Mouse (Mus musculus): ENCODE measurements around the gene Prrx2. TPM values are rescaled to one million over a fixed set of nuclear protein-coding genes. Genes with fewer than 3 reads are reported as not detected.
"Not testable (repeated sequence)": the region's sequence is repeated elsewhere in the genome, so short reads cannot be mapped to it uniquely, and the experiment has no call there.

The Prrx2 gene
- polyA plus RNA-seq, 1 experiment from 2014 or later = 3.0 TPM

DNA sequence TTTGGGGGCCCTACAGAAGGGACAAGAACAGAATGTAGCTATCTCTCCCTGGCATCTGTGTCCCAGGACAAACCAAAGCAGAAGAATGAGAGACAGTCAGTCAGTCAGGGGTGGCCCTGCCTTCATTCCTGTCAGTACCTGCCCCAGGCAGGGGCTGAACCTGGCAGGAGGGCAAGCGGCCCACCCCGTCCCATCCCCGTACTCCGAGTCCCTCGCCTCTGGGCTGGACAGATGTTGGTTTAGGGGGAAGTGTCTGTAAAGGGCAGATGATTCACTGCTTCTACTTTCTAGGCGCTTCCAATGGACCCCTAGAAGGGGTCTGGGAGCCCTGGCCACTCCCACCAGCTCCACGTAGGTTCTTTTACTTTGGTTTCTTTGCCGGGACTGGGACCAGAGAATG, 67.5 kb downstream of the Prrx2 start:
- peaks cover 25% of the 10 kb centered on the region for H3K27me3 ChIP-seq
- H3K36me3 ChIP-seq = no peaks in the 10 kb centered on the region
- no peak for ATAC-seq (ENCODE audit: low FRiP score)
- peak overlapping the region; percentile 36 for H3K4me3 ChIP-seq
- H3K4me1 ChIP-seq (replicated peaks) = peaks cover 24% of the 10 kb centered on the region
- WGBS = 41% methylated on average over 8 of the region's 8 CpGs
- H3K4me2 ChIP-seq = peak overlapping the region; percentile 61
- no peaks in the 10 kb centered on the region for H3K9me3 ChIP-seq
- peak overlapping the region; percentile 61 for H3K9ac ChIP-seq
- H3K27ac ChIP-seq = no peak overlapping the region

DNA sequence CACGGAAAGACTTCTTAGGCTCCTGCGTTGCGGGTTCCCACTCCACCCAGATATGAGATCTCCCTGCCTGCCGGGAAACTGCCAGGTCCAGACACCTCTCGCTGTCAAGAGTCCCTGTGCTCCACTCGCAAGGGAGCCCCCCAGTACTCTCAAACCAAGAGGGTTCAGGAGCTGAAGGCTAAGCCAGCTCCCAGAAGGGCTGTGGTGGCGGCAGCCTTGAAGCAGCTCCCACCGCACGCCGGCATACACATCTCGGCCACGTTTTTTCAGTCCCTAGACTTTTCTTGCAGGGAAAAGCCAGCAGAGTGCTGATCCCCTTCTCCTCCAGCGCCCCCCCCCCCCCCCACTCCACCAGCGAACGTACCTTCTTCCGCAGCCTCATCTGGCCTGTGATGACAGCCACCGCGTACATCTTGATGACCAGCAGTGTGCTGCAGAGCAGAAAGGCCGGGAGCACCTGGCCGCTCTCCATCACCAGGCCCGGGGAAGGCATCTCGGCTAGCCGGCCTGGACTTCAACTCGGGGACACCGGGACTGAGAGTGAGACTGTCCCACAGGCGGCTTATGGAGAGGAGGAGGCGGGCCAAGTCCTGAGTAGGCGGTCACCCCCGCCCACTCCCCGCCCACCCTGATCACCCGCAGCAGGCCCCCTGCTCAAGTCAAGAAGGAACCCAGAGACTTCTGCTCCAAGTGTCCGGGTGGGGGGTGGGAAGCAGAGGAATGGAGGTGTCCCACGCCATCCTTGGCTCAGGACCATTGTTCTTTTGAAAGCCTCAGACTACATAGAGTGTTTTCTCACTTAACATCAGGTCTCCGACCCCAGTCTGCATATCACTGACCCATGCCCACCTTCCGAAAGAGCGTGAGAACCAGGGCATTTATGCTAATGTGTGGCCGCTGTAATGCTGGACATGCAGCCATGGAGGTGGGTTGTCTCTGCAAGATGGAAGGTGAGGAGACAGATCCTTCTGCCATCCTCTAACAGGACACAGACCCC, 68.3 kb downstream of the Prrx2 start:
- H3K36me3 ChIP-seq = no peaks in the 10 kb centered on the region
- H3K9ac ChIP-seq = peak overlapping the region; percentile 61
- peak; percentile 36; the same call in 1 of the 2 replicates for ATAC-seq (ENCODE audit: low FRiP score)
- H3K27me3 ChIP-seq = peaks cover 25% of the 10 kb centered on the region
- peaks cover 17% of the 10 kb centered on the region for H3K4me1 ChIP-seq (replicated peaks)
- H3K4me2 ChIP-seq = peak overlapping the region; percentile 61
- H3K4me3 ChIP-seq = peak overlapping the region; percentile 36
- H3K9me3 ChIP-seq = no peaks in the 10 kb centered on the region
- H3K27ac ChIP-seq = no peak overlapping the region
- 10% methylated on average over 36 of the region's 37 CpGs for WGBS

DNA sequence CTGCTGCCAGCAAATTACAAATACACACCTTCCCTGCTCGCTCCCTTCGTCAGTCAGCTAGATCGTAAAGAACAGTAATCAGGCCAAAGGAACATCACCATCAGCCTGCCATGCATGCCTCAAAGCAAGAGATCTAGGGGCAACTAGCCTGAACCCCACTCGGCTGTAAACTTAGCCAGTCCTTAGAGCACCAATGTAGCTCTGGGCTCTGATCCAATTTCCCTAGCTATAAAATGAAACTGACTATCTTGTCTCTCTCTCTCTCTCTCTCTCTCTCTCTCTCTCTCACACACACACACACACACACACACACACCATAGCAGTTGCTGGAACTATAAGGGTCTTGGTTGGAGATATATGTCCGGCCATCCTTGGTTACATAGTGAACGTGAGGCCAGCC, 69.5 kb downstream of the Prrx2 start:
- Histone ChIP-seq H3K4me2 (no peak overlapping the region), H3K9me3 (no peaks in the 10 kb centered on the region), H3K36me3 (no peaks in the 10 kb centered on the region), H3K4me3 (no peak overlapping the region), H3K4me1 (replicated peaks) (peaks cover 17% of the 10 kb centered on the region), H3K27me3 (peaks cover 25% of the 10 kb centered on the region), H3K27ac (no peak overlapping the region), H3K9ac (no peak overlapping the region)
- WGBS = 86% methylated on average over 6 of the region's 6 CpGs
- no peak for ATAC-seq (ENCODE audit: low FRiP score)

DNA sequence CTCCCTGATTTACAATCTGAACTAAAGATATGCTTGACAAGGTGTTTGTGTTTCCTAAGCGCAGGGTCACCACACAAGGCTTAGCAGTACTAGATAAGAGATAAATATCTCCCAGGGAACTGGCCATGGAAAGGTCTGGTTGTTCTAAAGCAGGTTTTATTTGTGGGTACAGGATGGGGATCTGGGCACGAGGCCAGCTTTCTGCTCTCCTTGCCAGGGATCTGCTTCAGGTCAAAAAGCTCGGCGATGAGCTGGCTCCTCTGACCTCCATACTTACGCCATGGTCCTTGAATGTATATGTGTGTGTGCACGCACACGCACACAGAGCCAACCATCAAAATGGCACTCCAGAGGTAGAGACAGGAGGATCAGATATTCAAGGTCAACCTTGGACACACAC, 70.2 kb downstream of the Prrx2 start:
- Histone ChIP-seq H3K4me1 (replicated peaks) (peaks cover 17% of the 10 kb centered on the region), H3K27me3 (peaks cover 25% of the 10 kb centered on the region), H3K4me3 (no peak overlapping the region), H3K27ac (no peak overlapping the region), H3K9me3 (no peaks in the 10 kb centered on the region), H3K36me3 (no peaks in the 10 kb centered on the region), H3K9ac (no peak overlapping the region), H3K4me2 (no peak overlapping the region)
- no peak for ATAC-seq (ENCODE audit: low FRiP score)
- WGBS = 88% methylated on average over 7 of the region's 7 CpGs

DNA sequence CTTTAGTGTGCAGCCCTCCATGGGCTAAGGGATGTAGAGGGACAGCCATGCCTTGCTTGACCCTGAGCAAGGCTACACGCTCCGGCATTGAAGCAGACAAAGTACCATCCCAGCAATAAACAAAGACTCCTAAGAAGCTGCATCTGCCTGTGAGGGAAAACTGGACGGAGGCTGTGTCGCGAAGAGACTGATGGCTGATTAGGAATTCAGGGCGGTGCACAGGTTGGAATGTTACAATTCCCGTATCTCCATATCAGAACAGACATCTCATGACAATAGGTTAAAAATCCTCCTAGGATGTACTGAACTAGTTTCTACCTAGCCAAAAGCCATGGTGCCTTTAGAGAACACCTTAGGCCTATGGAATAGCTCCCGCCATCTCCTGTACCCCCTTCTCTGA, 71.1 kb downstream of the Prrx2 start:
- 68% methylated on average over 8 of the region's 8 CpGs for WGBS
- H3K9ac ChIP-seq = no peak overlapping the region
- no peaks in the 10 kb centered on the region for H3K9me3 ChIP-seq
- H3K27ac ChIP-seq = no peak overlapping the region
- H3K4me1 ChIP-seq (replicated peaks) = peaks cover 17% of the 10 kb centered on the region
- H3K27me3 ChIP-seq = peaks cover 21% of the 10 kb centered on the region
- no peak overlapping the region for H3K4me3 ChIP-seq
- no peak for ATAC-seq (ENCODE audit: low FRiP score)
- H3K4me2 ChIP-seq = no peak overlapping the region
- no peaks in the 10 kb centered on the region for H3K36me3 ChIP-seq

DNA sequence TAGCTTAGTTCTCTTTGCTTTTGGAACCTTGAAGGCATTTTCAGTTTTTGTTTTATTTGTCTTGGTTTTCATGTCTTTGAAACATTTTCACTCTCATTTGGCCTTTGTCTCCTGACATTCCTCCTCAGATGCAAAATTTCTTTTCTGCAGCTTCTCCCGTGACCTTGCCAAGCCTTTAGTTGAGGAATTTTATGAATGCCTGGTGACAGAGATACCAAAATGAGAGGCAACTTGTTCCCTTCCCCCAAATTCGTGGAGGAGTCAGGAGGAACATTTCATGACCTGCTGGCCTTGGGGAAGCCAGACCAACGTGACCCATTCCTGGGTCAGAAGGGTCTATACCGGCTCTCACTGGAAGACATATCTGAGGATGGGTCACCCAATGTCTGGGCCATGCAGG, 71.9 kb downstream of the Prrx2 start:
- H3K27ac ChIP-seq = no peak overlapping the region
- H3K36me3 ChIP-seq = no peaks in the 10 kb centered on the region
- WGBS = 74% methylated on average over 4 of the region's 4 CpGs
- H3K4me3 ChIP-seq = no peak overlapping the region
- no peak overlapping the region for H3K9ac ChIP-seq
- peaks cover 16% of the 10 kb centered on the region for H3K27me3 ChIP-seq
- H3K9me3 ChIP-seq = no peaks in the 10 kb centered on the region
- ATAC-seq (ENCODE audit: low FRiP score) = no peak
- no peak overlapping the region for H3K4me2 ChIP-seq
- peaks cover 17% of the 10 kb centered on the region for H3K4me1 ChIP-seq (replicated peaks)

DNA sequence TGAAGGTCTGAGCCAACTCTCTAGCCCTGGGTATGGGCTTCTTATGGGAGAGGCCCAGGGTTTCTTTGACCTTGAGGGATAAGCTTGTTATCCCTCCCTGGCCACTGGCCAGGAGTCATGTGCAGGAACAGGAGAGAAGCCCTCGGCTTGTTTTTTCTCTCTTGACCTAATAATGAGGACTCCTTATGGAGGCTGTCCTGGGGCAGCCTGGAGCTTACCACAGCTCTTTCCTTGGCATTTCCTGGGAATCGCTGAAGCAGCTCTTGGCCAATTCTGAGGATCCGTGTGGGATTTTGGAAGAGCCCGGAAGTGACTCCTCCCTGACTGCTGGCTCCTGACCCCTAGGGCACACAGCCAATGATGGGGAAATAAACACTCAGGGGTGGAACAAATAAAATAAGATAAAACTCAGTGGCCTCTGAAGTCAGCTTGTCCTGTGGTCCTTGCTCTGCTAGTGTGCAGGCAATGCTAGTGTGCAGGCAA, 77.6 kb downstream of the Prrx2 start:
- no peak overlapping the region for H3K27ac ChIP-seq
- peaks cover 4% of the 10 kb centered on the region; the same call in 1 of the 2 replicates for H3K4me1 ChIP-seq (replicated peaks)
- H3K4me2 ChIP-seq = no peak overlapping the region
- H3K27me3 ChIP-seq = no peaks in the 10 kb centered on the region
- no peaks in the 10 kb centered on the region for H3K9me3 ChIP-seq
- WGBS = 55% methylated on average over 4 of the region's 4 CpGs
- H3K36me3 ChIP-seq = no peaks in the 10 kb centered on the region
- no peak overlapping the region for H3K4me3 ChIP-seq
- H3K9ac ChIP-seq = no peak overlapping the region
- no peak for ATAC-seq (ENCODE audit: low FRiP score)

DNA sequence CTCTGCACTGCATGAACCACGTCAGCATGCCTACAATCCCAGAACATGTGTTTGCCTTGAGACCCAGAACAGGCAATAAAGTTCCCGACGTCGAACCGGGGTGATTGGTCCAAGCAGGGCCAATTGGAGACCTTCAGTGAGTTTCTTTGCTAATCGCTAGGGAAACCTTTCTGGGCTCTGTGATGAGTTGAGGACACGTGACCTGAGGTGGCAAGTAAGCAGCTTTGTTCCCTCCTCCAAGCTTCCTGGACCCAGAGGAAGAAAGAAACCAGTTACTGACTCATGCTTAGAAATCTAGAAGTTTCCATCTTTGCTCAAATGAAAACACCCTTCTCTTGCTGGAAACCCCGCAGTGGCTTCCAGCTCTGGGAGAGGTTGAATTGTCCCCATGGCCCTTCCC, 78.2 kb downstream of the Prrx2 start:
- Histone ChIP-seq H3K4me2 (no peak overlapping the region), H3K4me1 (replicated peaks) (peaks cover 4% of the 10 kb centered on the region; the same call in 1 of the 2 replicates), H3K4me3 (no peak overlapping the region), H3K27me3 (no peaks in the 10 kb centered on the region), H3K9me3 (no peaks in the 10 kb centered on the region), H3K36me3 (no peaks in the 10 kb centered on the region), H3K27ac (no peak overlapping the region), H3K9ac (no peak overlapping the region)
- no peak for ATAC-seq (ENCODE audit: low FRiP score)
- 84% methylated on average over 8 of the region's 8 CpGs for WGBS

DNA sequence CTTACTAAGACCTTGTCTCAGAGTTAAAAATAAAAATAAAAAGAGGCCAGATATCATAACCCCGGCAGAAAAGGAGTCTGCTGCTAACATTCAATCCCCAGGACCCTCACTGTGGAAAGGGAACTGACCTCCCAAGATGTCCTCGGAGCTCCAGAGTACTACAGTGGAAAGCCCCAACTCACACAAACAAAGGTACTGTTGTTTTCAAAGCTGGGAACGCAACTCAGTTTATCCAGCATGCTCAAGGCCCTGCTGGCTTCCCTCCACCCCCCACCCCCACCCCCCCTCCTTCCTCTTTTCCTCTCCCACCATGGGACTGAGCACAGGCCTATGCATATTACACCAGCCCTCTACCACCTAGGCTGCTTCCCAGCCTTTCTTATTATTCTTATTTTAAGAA, 80.1 kb downstream of the Prrx2 start:
- WGBS = 33% methylated on average over 3 of the region's 3 CpGs
- H3K27me3 ChIP-seq = no peaks in the 10 kb centered on the region
- no peak overlapping the region for H3K4me2 ChIP-seq
- no peaks in the 10 kb centered on the region for H3K9me3 ChIP-seq
- no peak overlapping the region for H3K9ac ChIP-seq
- no peak overlapping the region for H3K4me3 ChIP-seq
- H3K36me3 ChIP-seq = no peaks in the 10 kb centered on the region
- H3K4me1 ChIP-seq (replicated peaks) = peaks cover 4% of the 10 kb centered on the region; the same call in 1 of the 2 replicates
- no peak for ATAC-seq (ENCODE audit: low FRiP score)
- no peak overlapping the region for H3K27ac ChIP-seq

DNA sequence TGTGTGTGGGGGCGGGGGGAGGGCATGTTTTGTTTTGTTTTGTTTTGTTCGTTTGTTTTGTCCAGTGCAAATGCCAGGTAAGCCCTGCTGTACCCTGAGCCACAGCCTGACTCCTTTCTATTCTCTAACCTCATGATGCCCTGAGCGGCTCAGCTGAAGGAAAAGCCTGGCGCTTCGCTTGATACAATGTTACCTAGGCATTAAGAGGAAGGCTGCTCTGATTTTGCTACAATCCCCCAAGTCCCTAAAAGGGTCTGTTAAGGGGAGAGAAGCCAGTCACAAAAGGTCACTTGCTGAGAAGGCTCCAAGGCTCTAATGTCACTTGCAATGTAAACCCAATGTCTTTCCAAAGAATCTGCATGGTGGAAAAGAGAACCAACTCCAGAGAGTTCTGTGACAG, 80.6 kb downstream of the Prrx2 start:
- Histone ChIP-seq H3K4me3 (no peak overlapping the region), H3K27ac (no peak overlapping the region), H3K36me3 (no peaks in the 10 kb centered on the region), H3K9ac (no peak overlapping the region), H3K27me3 (no peaks in the 10 kb centered on the region), H3K4me2 (no peak overlapping the region), H3K4me1 (replicated peaks) (peaks cover 4% of the 10 kb centered on the region; the same call in 1 of the 2 replicates), H3K9me3 (no peaks in the 10 kb centered on the region)
- 82% methylated on average over 5 of the region's 5 CpGs for WGBS
- ATAC-seq (ENCODE audit: low FRiP score) = no peak

DNA sequence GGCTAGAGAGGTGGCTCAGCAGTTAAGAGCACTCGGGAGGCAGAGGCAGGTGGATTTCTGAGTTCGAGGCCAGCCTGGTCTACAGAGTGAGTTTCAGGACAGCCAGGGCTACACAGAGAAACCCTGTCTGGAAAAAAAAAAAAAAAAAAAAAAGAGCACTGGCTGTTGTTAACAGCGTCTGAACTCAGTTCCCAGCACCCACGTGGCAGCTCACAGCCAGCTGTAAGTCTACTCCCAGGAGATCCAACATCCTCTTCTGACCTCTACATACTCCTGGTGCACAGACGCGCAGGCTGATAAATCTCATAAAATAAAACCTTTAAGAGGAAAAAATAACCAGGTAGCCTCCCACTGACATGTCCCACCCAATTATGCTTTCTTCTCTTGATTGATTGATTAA, 81.2 kb downstream of the Prrx2 start:
- not testable (repeated sequence) for H3K9ac ChIP-seq; H3K4me2 ChIP-seq; H3K27ac ChIP-seq; H3K4me1 ChIP-seq (replicated peaks); H3K27me3 ChIP-seq; H3K4me3 ChIP-seq; ATAC-seq (ENCODE audit: low FRiP score); H3K9me3 ChIP-seq; H3K36me3 ChIP-seq
- 71% methylated on average over 6 of the region's 6 CpGs for WGBS

DNA sequence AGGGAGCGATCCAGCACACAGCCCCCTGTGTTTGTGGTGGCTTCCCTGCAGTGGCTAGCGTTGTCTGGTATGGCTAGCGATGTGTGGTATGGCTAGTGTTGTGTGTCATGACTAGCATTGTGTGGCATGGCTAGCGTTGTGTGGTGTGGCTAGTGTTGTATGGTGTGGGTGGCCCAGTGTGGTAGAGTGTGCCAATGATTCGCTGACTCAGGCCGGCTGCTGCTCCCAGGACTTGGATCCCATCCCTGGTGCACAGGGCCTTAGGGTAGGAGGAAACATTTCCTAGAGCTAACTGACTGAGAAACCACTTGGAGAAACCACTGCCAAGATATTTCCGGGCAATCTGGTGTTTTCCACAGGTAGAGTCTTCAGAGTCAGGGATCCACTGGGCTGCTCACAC, 82.9 kb downstream of the Prrx2 start:
- H3K4me3 ChIP-seq = no peak overlapping the region
- no peak overlapping the region for H3K4me2 ChIP-seq
- no peaks in the 10 kb centered on the region for H3K9me3 ChIP-seq
- no peaks in the 10 kb centered on the region for H3K27me3 ChIP-seq
- ATAC-seq (ENCODE audit: low FRiP score) = no peak
- H3K4me1 ChIP-seq (replicated peaks) = peaks cover 4% of the 10 kb centered on the region; the same call in 1 of the 2 replicates
- H3K9ac ChIP-seq = no peak overlapping the region
- H3K27ac ChIP-seq = no peak overlapping the region
- WGBS = 88% methylated on average over 7 of the region's 7 CpGs
- H3K36me3 ChIP-seq = no peaks in the 10 kb centered on the region

DNA sequence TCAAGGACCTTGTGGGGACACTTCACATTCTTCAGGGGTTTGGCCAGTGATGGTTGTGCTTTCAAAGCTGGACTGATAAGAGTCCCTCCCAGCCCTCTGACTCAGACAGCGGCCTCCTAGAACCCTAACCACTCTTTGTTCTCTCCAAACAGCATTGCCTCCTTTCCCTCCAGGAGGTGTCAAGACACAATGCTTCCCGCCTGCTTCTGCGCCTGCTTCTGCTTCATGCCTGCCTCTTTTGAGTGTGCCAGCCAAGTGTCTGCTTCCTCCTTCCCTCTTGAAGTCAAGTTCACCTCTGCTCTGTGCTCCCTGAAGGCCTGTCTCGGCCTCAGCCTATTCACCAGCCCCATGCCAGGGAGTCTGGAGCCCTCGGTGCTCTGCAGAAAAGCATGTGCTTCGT, 83.4 kb downstream of the Prrx2 start:
- no peak for ATAC-seq (ENCODE audit: low FRiP score)
- Histone ChIP-seq H3K27ac (no peak overlapping the region), H3K9ac (no peak overlapping the region), H3K27me3 (no peaks in the 10 kb centered on the region), H3K4me3 (no peak overlapping the region), H3K4me1 (replicated peaks) (peaks cover 4% of the 10 kb centered on the region; the same call in 1 of the 2 replicates), H3K9me3 (no peaks in the 10 kb centered on the region), H3K4me2 (no peak overlapping the region), H3K36me3 (no peaks in the 10 kb centered on the region)
- WGBS = 61% methylated on average over 6 of the region's 6 CpGs
